8 mouse cellular contexts compared by ENCODE assay signal in genomic region chr4:21679624-21680480, GRCm38 (mm10). TPM values are rescaled to one million over a fixed set of nuclear protein-coding genes. Genes with fewer than 3 reads are reported as not detected.
DNase-seq lines count a peak whose midpoint lies in the region; ATAC-seq and TF ChIP-seq lines count a peak whose summit lies in the region.
"Had no signal": no experiment of that assay in that cellular context is flagged by ENCODE, and none has a peak within 500 bp of the region (broad histone marks: within the 10 kb centered on the region; RNA-seq: fewer than 3 reads in every experiment).

No protein-coding gene starts in this region.

- intact Hi-C loops in gastrocnemius, postnatal 36 days (cut with DNase I): no loop called here

- H3K4me3 ChIP-seq in E14TG2a.4 (replicated peaks; ENCODE audit: low read length): peak overlapping the region; percentile 79
- peak overlapping the region; percentile 59 to 69 for H3K4me3 ChIP-seq in ES-E14 (ENCODE audit: insufficient read depth in 1 of 2, low read depth in 1 of 2, low read length in 2 of 2, poor library complexity in 1 of 2, severe bottlenecking in 1 of 2)
- peak overlapping the region; percentile 44 for H3K4me3 ChIP-seq in hindbrain, embryonic 12.5 days
- peak overlapping the region; percentile 57 for H3K4me3 ChIP-seq in midbrain, embryonic 10.5 days
- H3K4me3 ChIP-seq: erythroblast, embryonic 14.5 days had no signal

- no peak for DNase-seq in ES-E14 (ENCODE audit: low read depth, low spot score)
- no peak for DNase-seq in midbrain, embryonic 10.5 days (ENCODE audit: low spot score)
- DNase-seq in urinary bladder, adult 18-20 months (ENCODE audit: low spot score in 2 of 2): no peak
- no peak for DNase-seq in adrenal gland, postnatal 4 days (ENCODE audit: low spot score in 2 of 2)
- DNase-seq in gastrocnemius, postnatal 36 days: no peak

- H3K9me3 ChIP-seq in E14TG2a.4 (ENCODE audit: low read length): no peaks in the 10 kb centered on the region
- no peaks in the 10 kb centered on the region for H3K9me3 ChIP-seq in ES-E14 (ENCODE audit: control insufficient read depth, insufficient read depth, low read depth, low read length)
- no peaks in the 10 kb centered on the region for H3K9me3 ChIP-seq in hindbrain, embryonic 12.5 days (replicated peaks)
- H3K9me3 ChIP-seq in midbrain, embryonic 10.5 days (replicated peaks): no peaks in the 10 kb centered on the region

- H3K27ac ChIP-seq in ES-E14 (ENCODE audit: insufficient read depth, low read depth, low read length, poor library complexity, severe bottlenecking): no peak overlapping the region
- H3K27ac ChIP-seq in hindbrain, embryonic 12.5 days: 0 out of 2 replicates have a peak overlapping the region, but pooled peaks have one; percentile 64
- H3K27ac ChIP-seq in midbrain, embryonic 10.5 days (replicated peaks): 0 out of 2 replicates have a peak overlapping the region, but pooled peaks have one; percentile 57

- in situ Hi-C loops in ES-E14 (cut with MboI; ENCODE audit: low sequenced_read_pairs in 2 of 2, unreplicated experiment in 2 of 2): loop anchor here in 1 of 2 experiments (10.0 kb wide), 1 partner anchor 815 kb away; no protein-coding TSS in a partner anchor

- peaks cover 19% of the 10 kb centered on the region for H3K4me1 ChIP-seq in E14TG2a.4 (replicated peaks; ENCODE audit: low read depth, low read length)
- H3K4me1 ChIP-seq in ES-E14 (ENCODE audit: control insufficient read depth in 2 of 2, insufficient read depth in 2 of 2, low read length in 2 of 2, poor library complexity in 1 of 2): no peaks in the 10 kb centered on the region
- peaks cover 16% of the 10 kb centered on the region for H3K4me1 ChIP-seq in hindbrain, embryonic 12.5 days
- peaks cover 21% of the 10 kb centered on the region for H3K4me1 ChIP-seq in midbrain, embryonic 10.5 days

- no peak for TF ChIP-seq CTCF in E14TG2a.4 (conservative IDR thresholded peaks at IDR 0.05; ENCODE audit: low read length)

- H3K36me3 ChIP-seq in E14TG2a.4 (ENCODE audit: insufficient read depth, low read length) (no peaks in the 10 kb centered on the region), ES-E14 (ENCODE audit: control insufficient read depth, insufficient read depth, low read length, poor library complexity, severe bottlenecking) (no peaks in the 10 kb centered on the region)
- H3K36me3 ChIP-seq in hindbrain, embryonic 12.5 days: no peaks in the 10 kb centered on the region
- no peaks in the 10 kb centered on the region for H3K36me3 ChIP-seq in midbrain, embryonic 10.5 days

- ATAC-seq in hindbrain, embryonic 12.5 days (ENCODE audit: low FRiP score): peak; percentile 27

- WGBS in hindbrain, embryonic 12.5 days: 1% methylated on average over 41 of the region's 42 CpGs
- WGBS in midbrain, embryonic 10.5 days: 3% methylated on average over 42 of the region's 42 CpGs

- H3K9ac ChIP-seq in ES-E14 (ENCODE audit: insufficient read depth, low read depth, low read length, poor library complexity, severe bottlenecking): peak overlapping the region; percentile 77
- peak overlapping the region; percentile 57 for H3K9ac ChIP-seq in hindbrain, embryonic 12.5 days

- H3K27me3 ChIP-seq in E14TG2a.4 (ENCODE audit: insufficient read depth, low read length): peaks cover 87% of the 10 kb centered on the region
- peaks cover 90% of the 10 kb centered on the region for H3K27me3 ChIP-seq in hindbrain, embryonic 12.5 days
- peaks cover 100% of the 10 kb centered on the region for H3K27me3 ChIP-seq in midbrain, embryonic 10.5 days (ENCODE audit: low read depth, poor library complexity, severe bottlenecking)

- H3K4me2 ChIP-seq in hindbrain, embryonic 12.5 days (replicated peaks): peak overlapping the region; percentile 66

TF ChIP-seq in ES-E14, 5 proteins besides CTCF, POLR2A, EP300 and RAD21:
- TF ChIP-seq ZNF384 (IDR thresholded peaks at IDR 0.05; ENCODE audit: low read depth, low read length) (no peak), CHD2 (IDR thresholded peaks at IDR 0.05; ENCODE audit: low read depth, low read length) (no peak), ZC3H11A (IDR thresholded peaks at IDR 0.05; ENCODE audit: borderline replicate concordance, low read depth, low read length) (no peak), MAFK (IDR thresholded peaks at IDR 0.05; ENCODE audit: insufficient read depth, low read depth, low read length) (no peak), HCFC1 (IDR thresholded peaks at IDR 0.05; ENCODE audit: borderline replicate concordance, insufficient read depth, low read length) (no peak)

RNA-seq across cellular contexts. Expression of gene Prdm13, which starts 5.9 kb away (rescaled TPM):
- total RNA-seq in ES-E14 (2012; rRNA removed): 0.21 and 0.27 TPM in 2 replicates
- 7.8 and 8.9 TPM in 2 replicates for polyA plus RNA-seq in hindbrain, embryonic 12.5 days (2016; fragmentation: Nextera tagmentation; extraction: Ambion mirVana)
- 0.06 and 0.15 TPM in 2 replicates for polyA plus RNA-seq in midbrain, embryonic 10.5 days (2016; fragmentation: Nextera tagmentation; extraction: Ambion mirVana)
- not detected for total RNA-seq in adrenal gland, postnatal 4 days (2021)
- total RNA-seq in gastrocnemius, postnatal 36 days (2021): not detected
- polyA plus RNA-seq: erythroblast, embryonic 14.5 days had no signal

RNA-seq across cellular contexts. Expression of gene Ccnc, which starts 47.6 kb away (rescaled TPM):
- 26.7 and 34.2 TPM in 2 replicates for total RNA-seq in ES-E14 (2012; rRNA removed)
- 62.6 and 62.8 TPM in 2 replicates for polyA plus RNA-seq in hindbrain, embryonic 12.5 days (2016; fragmentation: Nextera tagmentation; extraction: Ambion mirVana)
- 67.5 and 67.9 TPM in 2 replicates for polyA plus RNA-seq in midbrain, embryonic 10.5 days (2016; fragmentation: Nextera tagmentation; extraction: Ambion mirVana)
- 10 to 100 TPM; 21.3 to 22.4 TPM for total RNA-seq in adrenal gland, postnatal 4 days (2021)
- total RNA-seq in gastrocnemius, postnatal 36 days (2021): 10 to 100 TPM; 10.3 to 10.5 TPM
